Mouse (Mus musculus) stomach, postnatal 0 days (tissue): ENCODE measurements at regions not wholly inside any gene's neighbourhood (a gene's known extent, or its start where the extent isn't known, plus 50 kb on each side); places are given as distances from the start of the nearest gene placed in this dataset.

Experiments
- CTCF ChIP-seq: IDR thresholded peaks from 2 replicates; pipeline ENCODE4 v1.5.1; 2016; ENCODE audit warnings: antibody characterized with exemption, low read depth, mild to moderate bottlenecking, moderate library complexity
- EP300 ChIP-seq: optimal IDR thresholded peaks from 2 replicates; pipeline ENCODE3; 2016; ENCODE audit warnings: antibody characterized with exemption

DNA sequence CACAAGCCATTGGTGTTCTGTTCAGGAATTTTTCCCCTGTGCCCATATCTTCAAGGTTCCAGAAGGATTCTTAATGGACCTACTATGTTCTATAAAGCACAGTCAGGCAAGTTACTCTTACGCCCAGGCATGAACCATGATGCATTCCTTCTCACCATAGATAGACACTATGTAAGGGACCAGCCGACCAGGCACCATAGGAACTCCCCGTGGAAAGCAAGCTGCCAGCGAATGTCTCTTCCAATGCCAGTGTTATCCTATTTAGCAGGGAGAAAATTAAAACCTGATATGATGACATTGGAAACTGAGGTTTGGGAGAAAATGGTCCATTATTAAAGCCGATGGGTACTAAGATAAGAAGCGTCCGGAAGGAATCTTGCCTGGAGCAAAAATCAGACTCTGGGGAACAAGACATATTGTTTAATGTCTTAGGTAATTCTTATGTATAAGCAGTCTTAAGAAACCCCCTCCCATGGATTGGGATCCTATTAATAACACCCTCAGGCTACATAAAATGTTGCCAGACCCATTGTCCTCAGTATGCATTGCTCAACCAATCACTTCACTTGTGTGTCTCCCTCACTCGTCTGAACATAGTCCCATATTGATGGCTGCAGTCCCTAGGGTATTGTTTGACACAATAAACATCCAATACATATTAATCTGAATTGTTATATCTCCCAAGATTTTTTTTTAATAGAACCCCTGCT, 84.2 kb upstream of the Cop1 start:
- TF ChIP-seq CTCF (no peak), EP300 (no peak)
